Mouse (Mus musculus) liver, postnatal 0 days (tissue): ENCODE measurements around the gene Greb1. TPM values are rescaled to one million over a fixed set of nuclear protein-coding genes. Genes with fewer than 3 reads are reported as not detected.

Experiments used
- ATAC-seq: fragments of 200-750 bp; cut with Nextera tagmentation; 2 replicates; pipeline ENCODE4 v1.8.0; 2017; ENCODE audit warnings: mild to moderate bottlenecking, moderate library complexity
- DNase-seq: peaks from one replicate; pipeline ENCODE4 v3.0.0-alpha.2; 2016
- H3K27ac ChIP-seq: fragments of 300-500 bp; sonication (generic); 2 replicates; pipeline ENCODE4 v1.5.1; 2014; ENCODE audit warnings: antibody characterized with exemption, moderate library complexity, mild to moderate bottlenecking, low read depth
- H3K27me3 ChIP-seq: fragments of 300-500 bp; sonication (generic); 2 replicates; pipeline ENCODE4 v1.6.1; 2014; ENCODE audit warnings: low read length, control low read depth, mixed read lengths; ENCODE audit not compliant: insufficient read depth
- H3K36me3 ChIP-seq: fragments of 300-500 bp; sonication (generic); replicated peaks from 2 replicates; pipeline ENCODE4 v1.6.1; 2014; ENCODE audit warnings: mild to moderate bottlenecking, control low read depth, low read length, moderate library complexity, mixed read lengths; ENCODE audit not compliant: insufficient read depth
- H3K4me1 ChIP-seq: fragments of 300-500 bp; sonication (generic); 2 replicates; pipeline ENCODE4 v1.6.1; 2014; ENCODE audit warnings: antibody characterized with exemption, mild to moderate bottlenecking, control low read depth; ENCODE audit not compliant: insufficient read depth
- H3K4me2 ChIP-seq: fragments of 300-500 bp; sonication (generic); 2 replicates; pipeline ENCODE4 v1.6.1; 2014; ENCODE audit warnings: low read depth, mild to moderate bottlenecking, low read length, moderate library complexity, mixed read lengths
- H3K4me3 ChIP-seq: fragments of 300-500 bp; sonication (generic); 2 replicates; pipeline ENCODE4 v1.5.1; 2014; ENCODE audit warnings: low read depth, low read length
- H3K9ac ChIP-seq: fragments of 300-500 bp; sonication (generic); replicated peaks from 2 replicates; pipeline ENCODE4 v1.6.1; 2014; ENCODE audit warnings: mild to moderate bottlenecking, moderate library complexity
- H3K9me3 ChIP-seq: fragments of 300-500 bp; sonication (generic); 2 replicates; pipeline ENCODE4 v1.6.1; 2016; ENCODE audit warnings: mild to moderate bottlenecking, control low read depth, low read length, mixed read lengths
- CTCF ChIP-seq: sonication (generic); IDR thresholded peaks from 2 replicates; pipeline ENCODE4 v1.5.1; 2016; ENCODE audit warnings: antibody characterized with exemption, low read depth
- EP300 ChIP-seq: IDR thresholded peaks from 2 replicates; pipeline ENCODE4 v1.6.1; 2016; ENCODE audit warnings: antibody characterized with exemption, low read depth, mild to moderate bottlenecking
- WGBS: fragments of 180-500 bp; shearing (Covaris S2); extraction: QIAGEN DNeasy Blood & Tissue Kit; methylation state at CpG from one replicate; pipeline ENCODE4 v1.1.7; 2014; ENCODE audit not compliant: insufficient replicate concordance; 5-methylcytosine and 5-hydroxymethylcytosine counted together
- polyA plus RNA-seq: library from polyadenylated mRNA; unstranded; fragments of >200 nt; fragmentation: Nextera tagmentation; extraction: Ambion mirVana; gene quantifications from 2 replicates; pipeline ENCODE4 v1.2.1, GENCODE M21; 2015

Gene Greb1
- 0.12 and 0.22 TPM in 2 replicates for polyA plus RNA-seq

GRCm38 (mm10) chr12:16800259-16800958, at the start of gene Greb1:
Gene Greb1 (minus strand): TSS chr12:16800886.
- peak within 1 kb of the TSS; percentile 47 for H3K4me3 ChIP-seq
- TF ChIP-seq EP300 (no peak), CTCF (no peak)
- ATAC-seq (peak; percentile 71), DNase-seq (peak; percentile 30)
- 2% methylated on average over 45 of the region's 53 CpGs for WGBS
- H3K9me3 ChIP-seq: no peaks in the 10 kb centered on the region
- no peak within 1 kb of the TSS for H3K27ac ChIP-seq
- H3K27me3 ChIP-seq: peaks cover 23% of the 10 kb centered on the region
- H3K4me2 ChIP-seq: peak within 1 kb of the TSS; percentile 82
- H3K4me1 ChIP-seq: 0 out of 2 replicates have a peak, but pooled peaks cover 2% of the 10 kb centered on the region
- peak within 1 kb of the TSS; percentile 46; the same call in 1 of the 2 replicates for H3K9ac ChIP-seq
- H3K36me3 ChIP-seq: no peaks in the 10 kb centered on the region

DNA sequence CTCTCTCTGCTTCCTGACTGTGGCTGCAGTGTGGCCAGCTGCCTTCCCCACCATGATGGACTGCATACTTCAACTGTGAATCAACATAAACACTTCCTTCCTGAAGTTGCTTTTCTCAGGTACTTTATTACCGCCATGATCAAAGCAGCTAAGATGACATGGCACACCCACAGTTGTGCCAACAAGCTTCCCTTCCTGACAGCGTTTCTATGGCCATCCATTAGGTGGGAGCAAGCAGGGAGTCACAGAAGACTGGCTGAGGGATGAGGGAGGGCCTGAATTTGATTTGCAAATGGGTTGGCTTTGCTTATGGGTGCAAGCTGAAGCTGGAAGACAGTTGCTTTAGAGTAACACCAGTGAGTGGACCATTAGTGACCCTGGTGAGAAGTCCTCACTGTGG, 49.1 kb upstream of the Greb1 start:
- H3K4me3 ChIP-seq: no peak overlapping the region
- H3K36me3 ChIP-seq: no peaks in the 10 kb centered on the region
- H3K27me3 ChIP-seq: no peaks in the 10 kb centered on the region
- no peaks in the 10 kb centered on the region for H3K9me3 ChIP-seq
- ATAC-seq (no peak), DNase-seq (no peak)
- 49% methylated on average over 2 of the region's 2 CpGs for WGBS
- peaks cover 8% of the 10 kb centered on the region; the same call in 1 of the 2 replicates for H3K4me1 ChIP-seq
- H3K27ac ChIP-seq: no peak overlapping the region
- no peak overlapping the region for H3K9ac ChIP-seq
- TF ChIP-seq EP300 (no peak), CTCF (no peak)
- H3K4me2 ChIP-seq: no peak overlapping the region

GRCm38 (mm10) chr12:16848501-16848900, 47.8 kb upstream of the Greb1 start:
- H3K9me3 ChIP-seq: no peaks in the 10 kb centered on the region
- DNase-seq (no peak), ATAC-seq (no peak)
- 86% methylated on average over 2 of the region's 2 CpGs for WGBS
- H3K36me3 ChIP-seq: no peaks in the 10 kb centered on the region
- H3K4me3 ChIP-seq: no peak overlapping the region
- TF ChIP-seq EP300 (no peak), CTCF (no peak)
- H3K4me2 ChIP-seq: no peak overlapping the region
- H3K27me3 ChIP-seq: no peaks in the 10 kb centered on the region
- no peak overlapping the region for H3K27ac ChIP-seq
- H3K9ac ChIP-seq: no peak overlapping the region
- peaks cover 7% of the 10 kb centered on the region; the same call in 1 of the 2 replicates for H3K4me1 ChIP-seq

GRCm38 (mm10) chr12:16847204-16847792, 46.6 kb upstream of the Greb1 start:
- Histone ChIP-seq H3K36me3 (no peaks in the 10 kb centered on the region), H3K9ac (no peak overlapping the region), H3K4me1 (peaks cover 4% of the 10 kb centered on the region; the same call in 1 of the 2 replicates), H3K4me3 (no peak overlapping the region), H3K27ac (no peak overlapping the region), H3K9me3 (no peaks in the 10 kb centered on the region), H3K27me3 (no peaks in the 10 kb centered on the region), H3K4me2 (no peak overlapping the region)
- TF ChIP-seq EP300: no peak
- TF ChIP-seq CTCF: no peak
- no peak for DNase-seq
- ATAC-seq: peak; percentile 23; the same call in 1 of the 2 replicates
- 49% methylated on average over 4 of the region's 4 CpGs for WGBS

GRCm38 (mm10) chr12:16844623-16845592, 44.2 kb upstream of the Greb1 start:
- Histone ChIP-seq H3K4me2 (no peak overlapping the region), H3K4me1 (peaks cover 5% of the 10 kb centered on the region; the same call in 1 of the 2 replicates), H3K9me3 (no peaks in the 10 kb centered on the region), H3K36me3 (no peaks in the 10 kb centered on the region), H3K27me3 (no peaks in the 10 kb centered on the region), H3K4me3 (no peak overlapping the region), H3K9ac (no peak overlapping the region), H3K27ac (no peak overlapping the region; the same call in 1 of the 2 replicates)
- ATAC-seq (no peak), DNase-seq (no peak)
- no peak for TF ChIP-seq EP300
- TF ChIP-seq CTCF: no peak
- 75% methylated on average over 13 of the region's 14 CpGs for WGBS
